Mouse (Mus musculus) urinary bladder, postnatal 36 days (tissue): ENCODE measurements at regions not wholly inside any gene's neighbourhood (a gene's known extent, or its start where the extent isn't known, plus 50 kb on each side); places are given as distances from the start of the nearest gene placed in this dataset.

ENCODE experiments used
- DNase-seq, 2 experiments: peaks; one replicate each; pipeline ENCODE4 v3.0.0; 2022; ENCODE audit warnings: low spot score in 2 of 2, mixed read lengths in 1 of 2

GRCm38 (mm10) chr13:52013757-52014156, 167.3 kb downstream of the Gadd45g start:
- no peak for DNase-seq

- DNase-seq = no peak
Measured at GRCm38 (mm10) chr13:52014566-52014965, 168.1 kb downstream of the Gadd45g start.

- no peak for DNase-seq
Measured at GRCm38 (mm10) chr13:52015066-52015465, 168.6 kb downstream of the Gadd45g start.

- DNase-seq = no peak
Measured at GRCm38 (mm10) chr13:52015496-52015895, 169.0 kb downstream of the Gadd45g start.

- DNase-seq = no peak
Measured at GRCm38 (mm10) chr13:52017598-52018190, 171.2 kb downstream of the Gadd45g start.

- no peak for DNase-seq
Measured at GRCm38 (mm10) chr13:52019647-52020046, 173.2 kb downstream of the Gadd45g start.

GRCm38 (mm10) chr13:52021150-52021549, 174.7 kb downstream of the Gadd45g start:
- DNase-seq = no peak

- DNase-seq = no peak
Measured at GRCm38 (mm10) chr13:52021828-52022227, 175.3 kb downstream of the Gadd45g start.

GRCm38 (mm10) chr13:52022529-52022928, 176.1 kb downstream of the Gadd45g start:
- DNase-seq = no peak

GRCm38 (mm10) chr13:52024349-52024748, 177.9 kb downstream of the Gadd45g start:
- DNase-seq = peak; percentile 36 to 74

- peak in 1 of 2 experiments; percentile 33 for DNase-seq
Measured at GRCm38 (mm10) chr13:52024832-52025481, 178.5 kb downstream of the Gadd45g start.

GRCm38 (mm10) chr13:52025482-52025848, 179.0 kb downstream of the Gadd45g start:
- DNase-seq = peak in 1 of 2 experiments; percentile 44

GRCm38 (mm10) chr13:52026291-52026690, 179.8 kb downstream of the Gadd45g start:
- DNase-seq = no peak

GRCm38 (mm10) chr13:52029868-52030422, 183.5 kb downstream of the Gadd45g start:
- no peak for DNase-seq

- DNase-seq = no peak
Measured at GRCm38 (mm10) chr13:52031465-52031864, 185.0 kb downstream of the Gadd45g start.

GRCm38 (mm10) chr13:52035731-52036130, 189.3 kb downstream of the Gadd45g start:
- no peak for DNase-seq

GRCm38 (mm10) chr13:52036351-52036750, 189.9 kb downstream of the Gadd45g start:
- no peak for DNase-seq

- DNase-seq = no peak
Measured at GRCm38 (mm10) chr13:52037218-52037617, 190.7 kb downstream of the Gadd45g start.

- peak in 1 of 2 experiments; percentile 67 for DNase-seq
Measured at GRCm38 (mm10) chr13:52041467-52042421, 195.3 kb downstream of the Gadd45g start.

GRCm38 (mm10) chr13:52042867-52043266, 196.4 kb downstream of the Gadd45g start:
- no peak for DNase-seq

- no peak for DNase-seq
Measured at GRCm38 (mm10) chr13:52043916-52044315, 197.4 kb downstream of the Gadd45g start.

GRCm38 (mm10) chr13:52045349-52045748, 198.9 kb downstream of the Gadd45g start:
- no peak for DNase-seq
